Mouse (Mus musculus) kidney, postnatal 10 days (tissue): ENCODE measurements around the gene Dtx2.
"Not testable (repeated sequence)": the region's sequence is repeated elsewhere in the genome, so short reads cannot be mapped to it uniquely, and the experiment has no call there.

Source experiments
- DNase-seq: peaks from one replicate; pipeline ENCODE4 v3.0.0; 2021; ENCODE audit warnings: mixed read lengths

Gene Dtx2

DNA sequence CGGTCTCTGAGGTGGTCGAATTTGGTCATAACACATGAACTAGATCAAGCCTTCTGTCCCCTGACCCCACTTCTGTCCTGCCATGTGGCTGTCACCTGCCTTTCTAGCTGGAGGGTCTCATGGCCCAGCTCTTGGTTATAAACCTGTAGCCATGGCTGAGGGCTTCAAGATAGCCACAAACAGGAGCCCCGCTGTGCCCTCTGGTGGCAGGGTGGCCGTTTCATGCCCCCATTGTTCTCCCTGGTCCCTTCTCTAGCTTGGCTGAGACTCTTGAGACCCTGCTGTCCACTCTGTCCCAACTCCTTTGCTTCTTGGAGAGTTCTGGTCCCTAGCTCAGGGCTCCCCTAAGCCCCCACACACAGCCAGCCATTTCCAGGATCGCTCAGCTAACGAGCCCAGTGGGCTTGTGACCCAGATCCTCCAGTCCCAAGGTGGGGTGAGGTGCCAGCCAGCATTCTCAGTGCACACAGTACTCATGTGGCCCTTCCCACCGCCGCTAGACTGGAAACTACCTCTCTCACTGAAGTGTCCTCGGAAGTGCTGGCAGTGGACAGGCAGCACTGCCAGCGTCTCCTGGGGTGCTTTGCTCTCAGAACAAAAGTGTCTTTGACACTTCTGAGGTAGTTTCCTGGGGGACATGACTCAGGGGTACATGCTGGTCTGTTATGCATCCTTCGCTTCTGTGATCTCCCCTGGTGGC, 33.2 kb downstream of the Dtx2 start:
- no peak for DNase-seq

DNA sequence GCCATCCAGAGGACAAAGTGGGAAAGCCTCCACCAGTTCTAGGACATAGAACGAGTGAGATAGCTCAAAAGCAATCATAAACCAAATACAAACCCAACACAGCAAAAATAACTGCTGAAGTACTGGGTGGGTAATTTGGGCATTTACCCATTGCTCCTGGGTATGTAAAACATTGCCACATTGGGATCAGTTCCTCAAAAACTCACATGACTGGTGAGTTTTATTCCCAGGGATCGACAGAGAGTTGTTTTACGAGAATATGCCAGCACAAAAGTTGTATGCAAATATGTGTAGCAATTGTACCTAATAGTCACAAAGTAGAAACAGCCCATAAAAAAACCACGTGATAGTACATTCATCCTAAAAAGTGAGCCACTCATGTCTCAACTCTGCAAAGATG, 40.3 kb downstream of the Dtx2 start:
- no peak for DNase-seq

DNA sequence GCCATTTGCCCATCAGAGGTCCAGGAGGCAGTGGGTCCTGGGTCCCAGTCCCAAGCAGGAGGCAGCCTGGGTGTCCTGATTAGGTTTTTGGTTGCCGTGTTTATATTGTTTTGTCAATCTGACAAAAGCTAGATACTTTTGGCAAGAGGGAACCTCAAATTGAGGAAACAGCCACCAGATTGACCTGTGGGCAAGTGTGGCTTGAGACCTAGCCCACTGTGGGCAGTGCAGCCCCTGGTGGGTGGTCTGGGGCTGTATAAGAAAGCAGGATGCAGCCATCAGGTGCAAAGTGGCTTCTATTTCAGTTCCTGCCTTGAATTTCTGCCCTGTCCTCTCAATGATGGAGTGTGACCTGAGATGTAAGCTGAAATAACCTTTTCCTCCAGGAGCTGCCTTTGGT, 40.7 kb downstream of the Dtx2 start:
- no peak for DNase-seq

DNA sequence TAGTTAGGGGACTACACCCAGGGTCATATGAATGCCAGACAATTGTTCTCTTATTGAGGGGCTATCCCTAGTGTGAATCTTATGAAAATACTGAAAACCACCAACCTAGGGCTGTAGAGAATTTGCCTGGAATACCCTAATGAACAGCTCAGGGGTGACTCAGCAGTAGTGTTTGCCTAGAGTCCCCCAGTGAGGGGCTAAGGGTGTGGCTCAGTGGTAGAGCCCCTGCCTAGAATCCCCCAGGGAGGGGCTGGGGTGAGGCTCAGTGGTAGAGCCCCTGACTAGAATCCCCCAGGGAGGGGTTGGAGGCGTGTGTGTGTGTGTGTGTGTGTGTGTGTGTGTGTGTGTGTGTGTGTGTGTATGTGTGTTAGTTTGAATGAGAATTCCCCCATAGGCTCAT, 42.1 kb downstream of the Dtx2 start:
- DNase-seq = no peak

DNA sequence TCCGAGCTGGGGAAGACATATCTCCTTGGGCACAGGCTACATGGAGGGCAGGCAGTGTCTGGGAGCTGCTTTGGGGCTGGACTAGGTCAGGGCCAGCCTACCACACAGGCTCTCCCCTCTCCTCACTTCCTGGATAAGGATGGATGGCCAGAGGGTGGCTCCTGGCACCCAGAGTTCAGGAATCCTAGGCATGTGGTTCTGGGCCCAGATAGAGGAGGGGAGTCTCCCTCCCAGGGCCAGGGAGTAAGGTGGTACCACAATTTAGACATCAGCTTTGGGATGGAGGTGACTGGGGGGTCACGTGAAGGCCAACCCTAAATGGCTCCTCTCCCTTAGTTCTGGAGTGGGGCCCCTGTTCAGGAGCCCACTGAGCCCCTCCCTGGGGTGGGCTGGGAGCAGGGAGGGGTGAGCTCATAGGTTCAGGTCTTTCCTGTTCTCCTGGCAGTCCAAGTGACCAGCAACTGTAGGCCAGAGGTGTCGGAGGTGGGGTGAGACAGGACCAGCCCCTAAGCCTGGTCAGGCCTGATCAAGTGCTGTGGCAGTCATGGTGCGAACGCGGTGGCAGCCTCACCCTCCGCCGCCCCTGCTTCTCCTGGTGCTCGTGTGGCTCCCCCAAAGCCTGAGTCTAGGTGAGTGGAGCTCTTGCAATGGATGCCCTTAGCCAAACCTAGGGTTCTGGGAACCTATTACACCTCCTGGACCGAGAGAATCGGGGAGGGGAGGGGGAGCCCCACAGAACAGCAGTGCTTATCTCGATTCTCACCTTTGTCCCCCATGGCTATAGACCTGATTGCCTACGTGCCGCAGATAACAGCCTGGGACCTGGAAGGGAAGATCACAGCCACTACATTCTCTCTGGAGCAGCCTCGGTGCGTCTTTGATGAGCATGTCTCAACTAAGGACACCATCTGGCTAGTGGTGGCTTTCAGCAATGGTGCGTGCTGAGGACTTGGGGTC, 43.9 kb downstream of the Dtx2 start, which contains the start of gene Upk3b:
Upk3b (plus strand) TSS at position 239 of the 957 bp plus-strand sequence.
- no peak for DNase-seq

DNA sequence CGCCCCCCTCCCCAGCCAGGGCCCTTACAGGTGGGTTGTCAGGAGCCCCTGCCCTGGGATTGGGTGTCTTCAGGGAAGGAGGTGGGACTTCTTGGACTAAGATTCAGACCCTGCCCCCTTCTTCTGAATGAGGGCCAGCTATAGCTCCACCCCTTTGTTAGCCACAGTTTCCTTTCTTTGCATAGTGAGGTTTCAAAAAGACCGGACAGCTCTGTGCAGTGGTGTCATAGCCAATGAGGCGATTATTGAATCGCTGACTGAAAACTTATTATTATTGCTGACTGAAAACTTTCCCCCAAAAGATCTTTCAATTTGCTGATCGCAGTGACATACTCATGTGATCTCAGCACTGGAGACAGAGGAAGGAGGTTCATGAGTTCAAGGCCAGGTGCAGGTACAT, 45.6 kb downstream of the Dtx2 start:
- DNase-seq = no peak

DNA sequence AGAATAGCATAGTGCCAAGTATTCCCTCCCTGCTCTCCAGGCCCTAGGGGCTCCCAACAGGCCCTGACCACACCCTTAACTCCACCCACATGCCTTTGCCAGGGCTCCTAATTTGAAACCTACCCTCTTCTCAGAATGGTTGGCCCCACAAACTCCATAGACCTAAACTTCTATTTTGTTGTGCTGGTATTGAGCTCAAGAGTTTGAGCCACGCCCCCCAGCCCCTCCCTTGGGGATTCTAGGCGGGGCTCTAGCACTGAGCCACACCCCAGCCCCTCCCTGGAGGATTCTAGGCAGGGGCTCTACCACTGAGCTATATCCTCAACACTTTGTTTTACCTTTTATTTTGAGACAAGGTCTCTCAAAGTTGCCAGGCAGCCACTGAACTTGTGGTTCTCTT, 46.7 kb downstream of the Dtx2 start:
- no peak for DNase-seq

DNA sequence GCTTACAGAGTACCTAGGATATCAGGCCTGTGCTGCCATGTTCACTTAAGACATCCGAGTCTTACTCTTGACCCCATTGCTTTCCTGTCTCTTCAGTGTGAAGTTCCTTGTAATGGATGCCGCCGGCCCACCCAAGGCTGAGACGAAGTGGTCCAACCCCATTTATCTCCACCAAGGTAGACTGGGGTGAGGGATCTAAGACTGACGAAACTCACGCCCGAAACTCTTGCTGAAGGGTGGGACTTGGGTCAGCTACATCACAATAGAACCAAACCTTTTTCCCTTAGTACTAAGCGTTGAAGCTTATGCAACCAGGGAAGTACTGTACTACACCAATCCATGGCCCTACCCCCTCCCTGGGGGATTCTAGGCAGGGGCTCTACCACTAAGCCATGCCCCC, 47.1 kb downstream of the Dtx2 start:
- no peak for DNase-seq

DNA sequence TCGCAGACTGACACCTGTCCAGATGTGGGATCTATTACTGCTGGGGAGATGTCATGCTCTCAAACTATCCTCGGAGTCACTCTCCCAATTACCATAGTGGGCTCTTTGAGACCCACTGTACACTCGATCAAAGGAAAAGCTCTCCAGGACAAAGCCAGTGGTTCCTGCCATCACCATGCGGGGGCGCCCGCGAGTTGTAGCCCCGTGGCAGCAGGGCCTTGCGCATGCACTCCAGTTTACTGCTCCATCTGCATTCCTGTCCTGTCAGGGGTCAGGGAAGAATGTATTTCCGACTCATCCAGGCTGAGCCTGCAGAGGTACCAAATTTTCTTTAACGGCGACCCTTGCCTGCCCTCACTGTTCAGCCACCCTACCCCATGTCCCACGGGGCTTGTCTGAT, 50.3 kb downstream of the Dtx2 start:
- DNase-seq = peak; percentile 43

DNA sequence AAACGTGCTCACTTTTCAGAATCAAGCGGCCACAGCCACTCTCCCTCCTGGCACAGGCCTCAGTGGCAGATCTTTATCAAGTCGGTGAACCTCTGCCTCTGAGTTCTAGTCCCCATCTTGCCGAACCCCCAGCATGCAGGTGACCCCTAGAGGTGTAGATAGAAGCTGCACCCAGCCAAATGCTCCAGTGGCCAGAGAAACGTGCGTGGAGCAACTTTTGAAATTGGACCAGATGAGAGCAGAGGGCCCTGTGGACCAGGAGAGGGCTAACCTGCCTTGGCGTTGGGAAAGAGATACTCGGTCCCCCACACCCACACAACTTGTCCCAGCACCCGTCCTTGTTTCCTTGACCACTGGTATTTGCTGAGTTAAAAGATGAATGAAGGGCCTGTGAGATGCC, 50.8 kb downstream of the Dtx2 start:
- DNase-seq = peak; percentile 51

DNA sequence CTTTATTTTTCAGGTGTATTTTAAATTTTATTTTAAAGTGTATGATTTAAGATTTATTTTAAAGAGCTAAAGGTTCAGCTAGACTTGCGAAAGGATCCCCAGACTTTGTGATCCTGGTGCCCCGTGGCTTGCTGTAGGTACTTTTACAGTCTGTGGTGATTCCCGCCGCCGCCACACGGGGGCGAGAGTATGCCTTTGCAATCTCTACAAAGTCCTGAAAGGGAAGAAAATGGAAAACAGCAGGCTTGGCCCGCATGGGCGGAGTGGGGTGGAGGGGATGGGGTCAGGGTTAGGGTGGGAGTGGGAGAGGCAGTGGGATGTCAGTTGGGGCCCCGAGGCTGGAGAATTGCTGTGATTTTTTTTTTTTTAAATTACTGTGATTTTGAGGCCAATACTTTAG, 51.4 kb downstream of the Dtx2 start:
- DNase-seq = peak; percentile 95

DNA sequence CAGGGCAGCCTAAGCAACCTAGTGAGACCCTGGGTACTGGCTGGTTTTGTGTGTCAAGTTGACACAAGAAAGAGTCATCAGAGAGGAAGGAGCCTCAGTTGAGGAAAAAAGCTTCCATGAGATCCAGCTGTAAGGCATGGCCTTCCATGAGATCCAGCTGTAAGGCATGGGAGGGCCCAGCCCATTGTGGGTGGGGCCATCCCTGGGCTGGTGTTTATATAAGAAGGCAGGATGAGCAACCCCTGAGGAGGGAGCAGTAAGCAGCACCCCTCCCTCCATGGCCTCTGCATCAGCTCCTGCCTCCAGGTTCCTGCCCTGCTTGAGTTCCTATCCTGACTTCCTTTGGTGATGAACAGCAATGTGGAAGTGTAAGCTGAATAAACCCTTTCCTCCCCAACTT, 53.9 kb downstream of the Dtx2 start:
- DNase-seq = not testable (repeated sequence)

DNA sequence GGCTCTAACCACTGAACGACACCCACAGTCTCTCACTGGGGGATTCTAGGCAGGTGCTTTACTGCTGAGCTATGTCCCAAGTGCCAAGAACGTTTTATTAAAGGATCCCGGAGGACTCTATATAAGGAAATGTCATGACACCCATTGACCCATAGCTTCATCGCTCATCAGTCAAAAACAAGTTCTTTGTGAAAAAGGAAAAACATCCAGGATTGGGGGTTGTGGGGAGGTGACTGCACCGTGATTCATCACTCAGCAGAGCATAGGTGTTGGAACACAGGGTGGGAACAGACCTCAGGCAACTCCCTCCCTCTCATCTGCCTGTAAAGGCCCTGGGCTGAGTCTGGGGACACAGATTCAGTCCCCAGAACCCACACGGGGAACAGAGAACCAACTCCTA, 55.3 kb downstream of the Dtx2 start:
- DNase-seq = no peak

DNA sequence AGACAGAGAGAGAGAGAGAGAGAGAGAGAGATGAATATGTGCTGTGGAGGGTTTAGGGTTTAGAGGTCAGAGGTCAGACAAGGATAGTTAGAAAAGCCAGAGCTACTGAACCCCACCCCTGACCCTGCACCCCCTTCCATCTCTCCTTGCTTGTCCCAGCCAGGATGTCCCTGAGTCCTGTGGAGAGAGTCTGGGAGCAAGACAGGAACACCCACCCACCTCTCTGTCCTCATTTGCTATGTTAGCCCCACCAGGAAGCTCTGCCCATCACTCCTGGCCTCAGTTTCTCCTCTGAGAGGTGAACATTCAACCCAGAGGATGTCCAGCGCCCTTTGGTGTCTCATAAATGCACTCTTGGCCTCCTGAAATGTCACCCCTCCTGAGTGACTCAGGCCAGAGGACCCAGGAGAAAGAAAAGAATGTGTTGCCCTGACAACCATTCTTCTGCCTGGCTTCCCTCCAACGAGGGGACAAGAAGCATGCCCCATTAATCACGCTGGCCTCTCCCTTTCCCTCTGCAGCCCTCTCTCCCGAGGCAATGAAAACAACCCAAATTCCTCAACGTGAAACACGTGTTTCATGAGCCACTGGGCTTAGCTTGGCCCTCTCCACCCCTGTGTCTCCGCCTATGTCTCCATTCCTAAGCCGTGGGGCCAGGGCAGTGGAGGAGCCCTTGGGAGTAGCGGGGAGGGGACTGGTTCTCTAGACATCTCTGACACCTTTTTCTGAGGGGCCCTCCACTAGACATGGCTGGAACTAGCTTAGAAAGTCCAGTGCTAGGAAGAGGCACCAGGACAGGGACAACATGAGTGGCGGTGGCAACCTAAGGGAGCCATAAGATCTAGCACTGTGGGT, 56.9 kb downstream of the Dtx2 start:
- DNase-seq = peak; percentile 89

DNA sequence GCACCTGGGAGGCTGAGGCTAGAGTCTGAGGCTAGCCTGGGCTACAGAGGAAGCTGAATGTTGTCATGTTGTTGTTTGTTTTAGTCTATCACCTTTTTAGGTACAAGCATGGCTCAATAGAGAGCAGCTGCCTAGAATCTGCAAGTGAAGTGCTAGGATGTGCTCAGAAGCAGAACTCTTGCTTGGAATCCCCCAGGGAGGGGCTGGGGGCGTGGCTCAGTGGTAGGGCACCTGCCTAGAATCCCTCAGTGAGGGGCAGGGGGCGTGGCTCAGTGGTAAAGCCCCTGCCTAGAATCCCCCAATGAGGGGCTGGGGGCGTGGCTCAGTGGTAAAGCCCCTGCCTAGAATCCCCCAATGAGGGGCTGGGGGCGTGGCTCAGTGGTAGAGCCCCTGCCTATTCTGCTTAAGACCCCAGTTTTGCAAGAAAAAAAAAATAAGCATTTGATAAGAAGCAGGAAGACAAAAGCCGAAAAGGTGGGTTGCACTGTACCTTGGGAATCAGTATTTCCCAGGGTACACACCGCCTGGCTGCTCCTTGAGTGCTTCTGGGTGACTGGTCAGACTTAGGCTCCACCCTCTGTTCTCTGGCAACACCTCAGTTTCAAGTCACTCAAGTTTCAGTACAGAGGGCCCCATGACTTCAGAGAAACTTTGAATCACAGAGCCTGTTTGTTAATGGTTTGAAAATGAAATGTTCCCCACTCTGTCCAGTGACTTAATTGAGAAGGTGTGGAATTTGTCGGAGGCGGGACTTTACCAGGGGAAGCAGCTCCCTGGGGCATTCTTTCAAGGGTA, 58.5 kb downstream of the Dtx2 start:
- DNase-seq = peak; percentile 45

DNA sequence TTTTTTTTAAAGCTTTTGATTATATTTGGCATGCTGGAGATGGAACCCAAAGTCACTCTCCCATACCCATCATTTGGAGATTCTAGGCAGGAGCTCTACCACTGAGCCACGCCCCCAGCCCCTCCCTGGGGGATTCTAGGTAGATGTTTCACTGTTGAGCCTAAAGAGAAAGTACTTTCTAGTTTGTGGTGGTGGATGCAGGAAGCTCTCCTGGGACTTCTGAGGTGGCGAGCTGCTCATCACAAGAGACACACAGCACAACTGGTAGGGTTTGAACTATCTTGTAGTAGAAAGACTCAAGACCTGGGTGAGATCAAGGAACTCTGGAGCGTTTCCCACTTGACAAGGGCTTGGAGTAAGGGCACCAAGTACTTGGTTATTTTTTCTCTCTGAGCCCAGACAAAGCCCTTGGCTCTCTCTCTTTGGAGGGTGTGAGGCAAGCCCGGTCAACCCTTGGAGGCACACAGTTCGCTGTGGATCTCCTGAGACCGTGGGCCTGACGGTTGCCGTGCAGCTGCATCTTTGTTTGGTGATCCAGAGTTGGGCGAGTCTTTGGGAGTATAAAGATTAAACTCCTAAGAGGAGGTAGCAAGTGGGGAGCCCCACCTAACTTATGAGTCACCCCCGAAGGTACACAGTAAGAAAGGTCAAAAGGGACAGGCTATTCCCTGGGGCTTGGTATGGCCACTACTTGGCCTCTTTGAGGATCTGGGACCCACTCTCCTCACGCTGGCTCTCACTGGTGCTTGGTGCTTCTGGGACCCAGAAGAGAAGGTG, 59.9 kb downstream of the Dtx2 start, which contains the start of gene Upk3bl:
Upk3bl (plus strand) TSS at position 192 of the 777 bp plus-strand sequence.
- no peak for DNase-seq

DNA sequence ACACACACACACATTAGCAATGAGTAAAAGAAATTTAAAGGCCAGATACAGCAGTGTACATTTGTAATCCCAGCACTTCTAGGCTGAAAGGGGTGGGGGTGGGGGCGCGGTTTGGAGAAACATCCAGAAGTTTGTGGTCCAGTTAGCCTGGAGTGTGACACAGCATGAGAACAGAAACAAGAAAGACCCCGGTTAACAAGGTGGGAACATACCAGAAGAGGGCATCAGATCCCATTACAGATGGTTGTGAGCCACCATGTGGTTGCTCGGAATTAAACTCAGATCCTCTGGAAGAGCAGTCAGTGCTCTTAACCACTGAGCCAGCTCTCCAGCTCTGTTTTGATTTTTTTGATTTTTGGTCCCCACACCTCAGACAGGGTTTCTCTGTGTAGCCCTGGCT, 61.5 kb downstream of the Dtx2 start:
- no peak for DNase-seq

DNA sequence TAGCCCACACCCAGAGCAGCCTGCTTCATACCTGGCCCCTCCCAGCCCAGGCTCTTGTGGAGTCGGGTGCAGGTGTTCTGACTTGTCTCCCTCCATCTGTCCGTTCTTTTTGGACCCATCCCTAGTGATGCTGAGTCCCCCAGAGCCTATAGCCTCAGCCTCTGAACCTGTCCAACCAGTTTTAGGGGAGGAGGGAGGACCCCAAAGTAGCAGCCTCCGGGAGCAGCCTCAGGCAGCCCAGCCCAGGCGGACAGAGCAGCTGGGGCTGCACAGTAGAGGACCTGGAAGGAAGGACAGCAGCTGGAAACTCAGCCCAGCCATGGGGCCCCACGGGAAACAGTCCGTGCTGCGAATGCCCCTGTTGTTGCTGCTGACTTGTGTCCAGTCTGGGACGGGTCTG, 62.5 kb downstream of the Dtx2 start:
- DNase-seq = no peak

DNA sequence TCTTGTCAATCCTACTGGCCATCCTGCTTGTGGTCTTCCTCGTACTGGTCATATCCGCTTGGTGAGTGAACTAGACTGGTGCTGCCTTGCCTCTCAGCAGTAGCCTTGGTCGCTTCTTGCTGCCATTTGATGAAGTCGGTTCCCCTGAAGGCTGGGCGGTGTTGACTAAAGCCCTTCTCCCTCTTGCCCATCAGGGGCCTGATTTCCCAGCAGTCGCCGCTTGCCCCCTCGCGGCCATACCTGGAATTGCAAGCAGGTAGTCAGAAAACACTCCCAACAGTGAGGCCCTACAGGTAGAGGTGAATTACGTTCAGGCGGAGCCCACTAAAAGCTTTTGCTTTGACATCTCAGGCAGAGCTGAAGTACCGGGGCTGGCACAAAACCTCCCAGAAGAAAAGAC, 67.0 kb downstream of the Dtx2 start:
- DNase-seq = peak; percentile 93

DNA sequence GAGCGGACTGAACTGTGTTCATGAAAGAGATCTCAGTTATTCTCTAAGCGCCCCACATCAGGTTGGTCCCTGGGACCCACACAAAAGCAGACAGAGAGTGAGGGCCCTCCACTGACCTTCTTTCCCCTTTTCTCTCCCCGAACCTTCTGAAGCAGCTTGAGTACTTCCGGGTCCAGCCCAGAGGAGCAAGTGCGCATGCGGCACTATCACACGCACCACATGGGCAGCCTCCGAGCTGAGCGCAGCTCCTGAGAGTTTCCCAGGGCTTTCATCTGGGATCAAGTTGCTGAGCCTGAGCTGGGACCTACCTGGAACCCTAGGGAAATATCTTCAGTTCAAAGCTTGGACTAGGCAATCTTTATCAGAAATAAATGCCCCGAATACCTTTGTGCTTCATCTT, 69.3 kb downstream of the Dtx2 start:
- DNase-seq = no peak

DNA sequence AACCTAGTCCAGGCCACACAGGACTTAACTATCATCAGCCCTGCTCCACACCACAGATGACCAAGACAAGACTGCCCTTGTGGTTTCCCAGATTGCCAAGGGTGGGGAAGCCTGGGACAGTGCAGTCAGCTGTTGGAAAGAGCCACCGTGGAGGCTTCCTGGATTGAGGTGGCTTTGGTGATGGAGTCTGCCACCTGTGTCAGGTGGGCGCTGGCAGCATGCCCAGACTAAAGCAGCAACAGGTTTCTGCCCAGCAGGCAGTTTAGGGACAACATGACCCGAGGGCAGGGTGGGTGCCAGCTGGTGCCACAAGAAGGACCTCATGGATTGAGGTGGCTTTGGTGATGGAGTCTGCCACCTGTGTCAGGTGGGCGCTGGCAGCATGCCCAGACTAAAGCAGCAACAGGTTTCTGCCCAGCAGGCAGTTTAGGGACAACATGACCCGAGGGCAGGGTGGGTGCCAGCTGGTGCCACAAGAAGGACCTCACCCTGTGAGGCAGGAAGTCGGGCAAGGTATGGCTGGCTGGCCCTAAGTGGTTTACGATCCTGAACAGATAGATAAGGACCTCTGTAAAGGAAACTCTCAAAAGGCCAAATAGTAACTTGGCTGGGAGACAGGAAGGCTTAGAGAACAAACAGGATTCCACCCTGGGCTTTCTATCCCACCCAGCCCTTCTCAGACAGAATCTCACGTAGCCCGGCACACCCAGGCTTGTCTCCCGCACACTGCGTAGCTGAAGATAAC, 72.0 kb downstream of the Dtx2 start:
- not testable (repeated sequence) for DNase-seq
